Mouse (Mus musculus) ES-Bruce4 (cell line): ENCODE results near the gene Dst. TPM values are rescaled to one million over a fixed set of nuclear protein-coding genes. Genes with fewer than 3 reads are reported as not detected.

ENCODE experiments used
- H3K27ac ChIP-seq: 2 replicates; pipeline ENCODE4 v1.5.1; 2012; ENCODE audit warnings: low read length, inconsistent platforms; ENCODE audit not compliant: insufficient read depth
- H3K27me3 ChIP-seq: 2 replicates; pipeline ENCODE4 v1.6.1; 2012; ENCODE audit warnings: mild to moderate bottlenecking, low read length, inconsistent platforms; ENCODE audit not compliant: control insufficient read depth, poor library complexity, insufficient read depth, severe bottlenecking
- H3K36me3 ChIP-seq: 2 replicates; pipeline ENCODE4 v1.6.1; 2012; ENCODE audit warnings: inconsistent platforms, mild to moderate bottlenecking, low read length, moderate library complexity; ENCODE audit not compliant: control insufficient read depth, poor library complexity, insufficient read depth, severe bottlenecking
- H3K4me1 ChIP-seq: one replicate; pipeline ENCODE4 v1.8.1; 2011; ENCODE audit warnings: low read length; ENCODE audit not compliant: control insufficient read depth, insufficient read depth
- H3K4me3 ChIP-seq: 2 replicates; pipeline ENCODE4 v1.5.1; 2011; ENCODE audit warnings: low read depth, mild to moderate bottlenecking, low read length
- H3K9ac ChIP-seq: 2 replicates; pipeline ENCODE4 v1.6.1; 2012; ENCODE audit warnings: low read depth, mild to moderate bottlenecking, inconsistent platforms; ENCODE audit not compliant: poor library complexity, severe bottlenecking
- H3K9me3 ChIP-seq: replicated peaks from 2 replicates; pipeline ENCODE4 v1.6.1; 2012; ENCODE audit warnings: mild to moderate bottlenecking, low read length, inconsistent platforms; ENCODE audit not compliant: control insufficient read depth, poor library complexity, insufficient read depth, severe bottlenecking
- CTCF ChIP-seq: IDR thresholded peaks from one replicate; pipeline ENCODE4 v1.8.1; 2011; ENCODE audit warnings: low read depth, low read length
- EP300 ChIP-seq: IDR thresholded peaks from 2 replicates; pipeline ENCODE4 v1.6.1; 2011; ENCODE audit warnings: low read depth, low read length; ENCODE audit not compliant: insufficient read depth
- POLR2A ChIP-seq: IDR thresholded peaks from one replicate; pipeline ENCODE4 v1.8.1; 2011; ENCODE audit warnings: low read length; ENCODE audit not compliant: insufficient read depth
- polyA plus RNA-seq: library from polyadenylated mRNA; stranded (reverse); fragments of >200 nt; gene quantifications from 2 replicates; pipeline ENCODE4 v1.2.4, GENCODE M21; 2011; ENCODE audit warnings: low read depth; ENCODE audit not compliant: missing spikeins, insufficient read depth, insufficient read length

The Dst gene
- polyA plus RNA-seq, 1 experiment: 296 TPM

DNA sequence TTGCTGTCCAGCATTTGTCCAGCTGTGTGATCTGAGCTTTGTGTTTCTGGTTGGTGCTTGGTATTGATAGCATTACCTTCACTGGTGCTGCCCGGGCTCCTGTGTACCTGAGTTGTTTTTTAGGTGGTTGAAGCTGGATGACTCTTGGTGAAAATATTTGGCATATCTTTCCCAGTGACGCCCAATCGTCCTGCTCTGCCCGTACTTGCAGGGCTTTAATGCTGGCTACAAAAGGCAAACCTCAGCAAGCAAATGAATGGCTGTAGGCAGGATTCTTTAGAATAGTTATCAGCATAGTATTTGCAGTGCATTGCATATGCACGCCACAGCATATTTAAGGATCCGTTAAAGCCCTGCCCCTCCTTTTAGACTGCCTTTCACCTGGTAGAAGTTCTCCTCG is 251.9 kb downstream of the Dst start:
- Histone ChIP-seq H3K27me3 (no peaks in the 10 kb centered on the region), H3K9ac (no peak overlapping the region), H3K27ac (no peak overlapping the region), H3K36me3 (peaks cover 24% of the 10 kb centered on the region), H3K4me3 (no peak overlapping the region), H3K4me1 (peaks cover 2% of the 10 kb centered on the region), H3K9me3 (no peaks in the 10 kb centered on the region)
- TF ChIP-seq EP300 (no peak), POLR2A (no peak), CTCF (no peak)

DNA sequence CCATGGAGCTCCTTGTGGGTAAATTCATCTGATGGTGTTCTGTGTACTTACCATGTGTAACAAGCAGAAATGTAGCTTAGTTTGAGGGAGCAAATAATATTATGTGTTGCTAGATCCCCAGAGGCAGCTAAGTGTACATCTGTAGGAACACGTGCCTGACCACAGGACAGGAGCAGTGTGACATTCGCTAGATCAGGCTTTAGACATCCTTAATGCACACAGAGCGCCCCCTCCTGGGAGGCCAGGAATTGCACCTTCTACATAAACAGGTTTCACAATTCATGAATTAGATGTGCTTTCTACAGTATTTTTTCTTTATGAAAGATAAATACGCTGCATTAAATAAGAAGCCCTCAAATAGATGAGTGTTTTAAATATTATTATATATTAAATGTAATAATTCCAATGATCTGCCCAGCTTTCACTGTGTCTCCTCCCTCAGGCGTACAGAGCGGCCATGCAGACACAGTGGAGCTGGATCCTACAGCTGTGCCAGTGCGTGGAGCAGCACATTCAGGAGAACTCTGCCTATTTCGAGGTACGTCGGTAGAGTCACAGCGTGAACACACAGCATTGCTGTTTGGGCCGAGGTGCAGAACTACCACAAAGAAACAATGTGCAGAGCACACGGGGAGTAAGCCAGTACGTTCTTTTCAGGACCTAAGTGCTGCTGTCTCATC is 256.7 kb downstream of the Dst start:
- Histone ChIP-seq H3K4me3 (no peak overlapping the region), H3K4me1 (no peaks in the 10 kb centered on the region), H3K9me3 (no peaks in the 10 kb centered on the region), H3K36me3 (peaks cover 50% of the 10 kb centered on the region), H3K27ac (no peak overlapping the region), H3K27me3 (no peaks in the 10 kb centered on the region), H3K9ac (no peak overlapping the region)
- TF ChIP-seq CTCF (peak; percentile 71), POLR2A (no peak)

GRCm38 (mm10) chr1:34165926-34166325 is 257.9 kb downstream of the Dst start:
- H3K27ac ChIP-seq: no peak overlapping the region
- H3K9ac ChIP-seq: no peak overlapping the region
- H3K9me3 ChIP-seq: no peaks in the 10 kb centered on the region
- H3K27me3 ChIP-seq: no peaks in the 10 kb centered on the region
- peaks cover 60% of the 10 kb centered on the region for H3K36me3 ChIP-seq
- TF ChIP-seq EP300: no peak
- no peak for TF ChIP-seq CTCF
- TF ChIP-seq POLR2A: no peak
- H3K4me1 ChIP-seq: no peaks in the 10 kb centered on the region
- no peak overlapping the region for H3K4me3 ChIP-seq

- TF ChIP-seq EP300: no peak
- TF ChIP-seq POLR2A: no peak
- TF ChIP-seq CTCF: no peak
- H3K27ac ChIP-seq: no peak overlapping the region
- H3K36me3 ChIP-seq: peaks cover 65% of the 10 kb centered on the region
These were observed 259.4 kb downstream of the Dst start for GRCm38 (mm10) chr1:34167151-34168057.

GRCm38 (mm10) chr1:34169086-34169485 is 261.1 kb downstream of the Dst start:
- H3K36me3 ChIP-seq: peaks cover 80% of the 10 kb centered on the region
- no peaks in the 10 kb centered on the region for H3K27me3 ChIP-seq
- H3K9ac ChIP-seq: no peak overlapping the region
- no peaks in the 10 kb centered on the region for H3K4me1 ChIP-seq
- H3K9me3 ChIP-seq: no peaks in the 10 kb centered on the region
- no peak overlapping the region for H3K27ac ChIP-seq
- TF ChIP-seq POLR2A: no peak
- TF ChIP-seq CTCF: no peak
- no peak for TF ChIP-seq EP300
- no peak overlapping the region for H3K4me3 ChIP-seq

More at GRCm38 (mm10) chr1:34167151-34168057, 259.4 kb downstream of the Dst start:
- H3K9ac ChIP-seq: no peak overlapping the region
- H3K4me1 ChIP-seq: no peaks in the 10 kb centered on the region
- no peaks in the 10 kb centered on the region for H3K9me3 ChIP-seq
- H3K27me3 ChIP-seq: no peaks in the 10 kb centered on the region
- H3K4me3 ChIP-seq: no peak overlapping the region

DNA sequence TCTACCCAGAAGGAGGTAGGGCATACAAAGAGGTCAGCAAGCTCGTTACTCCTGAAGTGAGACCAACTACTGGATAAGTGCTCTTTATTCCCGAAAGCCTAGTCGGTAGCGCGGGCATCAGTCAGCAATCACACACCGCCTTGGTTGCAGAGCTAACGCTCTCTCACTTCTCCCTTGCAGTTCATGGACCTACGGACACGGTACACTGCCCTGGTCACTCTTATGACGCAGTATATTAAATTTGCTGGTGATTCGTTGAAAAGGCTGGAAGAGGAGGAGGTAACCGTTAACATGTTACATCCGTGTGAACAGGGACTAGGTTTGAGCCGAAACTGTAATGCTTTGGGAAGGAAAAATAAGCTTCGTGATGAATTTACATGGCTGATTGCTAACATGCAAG is 266.5 kb downstream of the Dst start:
- peaks cover 50% of the 10 kb centered on the region for H3K36me3 ChIP-seq
- H3K27ac ChIP-seq: no peak overlapping the region
- no peaks in the 10 kb centered on the region for H3K27me3 ChIP-seq
- peaks cover 2% of the 10 kb centered on the region for H3K4me1 ChIP-seq
- H3K9ac ChIP-seq: no peak overlapping the region
- TF ChIP-seq EP300 (no peak), CTCF (no peak), POLR2A (no peak)
- no peaks in the 10 kb centered on the region for H3K9me3 ChIP-seq
- H3K4me3 ChIP-seq: no peak overlapping the region
